Mouse (Mus musculus): ENCODE measurements around the gene H3f3a. TPM values are rescaled to one million over a fixed set of nuclear protein-coding genes. Genes with fewer than 3 reads are reported as not detected.

The H3f3a gene
- total and polyA plus RNA-seq, 2 experiments from 2014 or later, result 2,464 to 3,587 TPM

- Histone ChIP-seq H3K9me3 (ENCODE audit: low read length) (no peaks in the 10 kb centered on the region), H3K4me2 (ENCODE audit: low read depth) (peak overlapping the region; percentile 50), H3K27me3 (ENCODE audit: insufficient read depth, low read length) (no peaks in the 10 kb centered on the region), H3K36me3 (ENCODE audit: insufficient read depth) (peaks cover 30% of the 10 kb centered on the region), H3K27ac (ENCODE audit: low read depth, low read length) (no peak overlapping the region), H3K9ac (0 out of 2 replicates have a peak overlapping the region, but pooled peaks have one; percentile 4), H3K4me3 (ENCODE audit: low read depth, low read length) (peak overlapping the region; percentile 95), H3K4me1 (ENCODE audit: insufficient read depth) (peaks cover 23% of the 10 kb centered on the region)
- TF ChIP-seq CTCF (IDR thresholded peaks at IDR 0.05; ENCODE audit: low read depth), result peak; percentile 37
- peak; percentile 30 for DNase-seq
- whole genome bisulfite sequencing, result 65% methylated on average over 7 of the region's 7 CpGs
- no peak for ATAC-seq
These were observed 2.8 kb downstream of the H3f3a start for GRCm38 (mm10) chr1:180810976-180811375.

GRCm38 (mm10) chr1:180808831-180809230, 4.9 kb downstream of the H3f3a start:
- DNase-seq (no peak), ATAC-seq (no peak)
- peaks cover 51% of the 10 kb centered on the region for H3K36me3 ChIP-seq (ENCODE audit: insufficient read depth)
- H3K4me2 ChIP-seq (ENCODE audit: low read depth), result no peak overlapping the region
- H3K4me3 ChIP-seq (ENCODE audit: low read depth, low read length), result no peak overlapping the region
- H3K9me3 ChIP-seq (ENCODE audit: low read length), result no peaks in the 10 kb centered on the region
- no peak for TF ChIP-seq CTCF (IDR thresholded peaks at IDR 0.05; ENCODE audit: low read depth)
- H3K27ac ChIP-seq (ENCODE audit: low read depth, low read length), result no peak overlapping the region
- WGBS, result 66% methylated on average over 5 of the region's 5 CpGs
- H3K4me1 ChIP-seq (ENCODE audit: insufficient read depth), result peaks cover 9% of the 10 kb centered on the region; the same call in 1 of the 2 replicates
- H3K9ac ChIP-seq, result no peak overlapping the region
- H3K27me3 ChIP-seq (ENCODE audit: insufficient read depth, low read length), result no peaks in the 10 kb centered on the region

GRCm38 (mm10) chr1:180803881-180804280, 9.9 kb downstream of the H3f3a start:
- no peaks in the 10 kb centered on the region for H3K27me3 ChIP-seq (ENCODE audit: insufficient read depth, low read length)
- ATAC-seq, result no peak
- H3K4me3 ChIP-seq (ENCODE audit: low read depth, low read length), result no peak overlapping the region
- no peak overlapping the region for H3K9ac ChIP-seq
- DNase-seq, result no peak
- H3K4me1 ChIP-seq (ENCODE audit: insufficient read depth), result 0 out of 2 replicates have a peak, but pooled peaks cover under 1% of the 10 kb centered on the region
- peaks cover 78% of the 10 kb centered on the region for H3K36me3 ChIP-seq (ENCODE audit: insufficient read depth)
- WGBS, result 90% methylated on average over 6 of the region's 6 CpGs
- no peak overlapping the region for H3K4me2 ChIP-seq (ENCODE audit: low read depth)
- no peak for TF ChIP-seq CTCF (IDR thresholded peaks at IDR 0.05; ENCODE audit: low read depth)
- H3K9me3 ChIP-seq (ENCODE audit: low read length), result no peaks in the 10 kb centered on the region
- H3K27ac ChIP-seq (ENCODE audit: low read depth, low read length), result no peak overlapping the region

- Histone ChIP-seq H3K4me2 (ENCODE audit: low read depth) (no peak overlapping the region), H3K27me3 (ENCODE audit: insufficient read depth, low read length) (no peaks in the 10 kb centered on the region), H3K9ac (no peak overlapping the region), H3K4me3 (ENCODE audit: low read depth, low read length) (no peak overlapping the region), H3K36me3 (ENCODE audit: insufficient read depth) (peaks cover 59% of the 10 kb centered on the region), H3K9me3 (ENCODE audit: low read length) (no peaks in the 10 kb centered on the region), H3K4me1 (ENCODE audit: insufficient read depth) (no peaks in the 10 kb centered on the region), H3K27ac (ENCODE audit: low read depth, low read length) (no peak overlapping the region)
- 79% methylated on average over 3 of the region's 3 CpGs for WGBS
- DNase-seq (peak; percentile 8), ATAC-seq (peak; percentile 20; the same call in 1 of the 2 replicates)
- no peak for TF ChIP-seq CTCF (IDR thresholded peaks at IDR 0.05; ENCODE audit: low read depth)
These were observed 12.2 kb downstream of the H3f3a start for GRCm38 (mm10) chr1:180801466-180801994.

GRCm38 (mm10) chr1:180800814-180801213, 12.9 kb downstream of the H3f3a start:
- H3K4me3 ChIP-seq (ENCODE audit: low read depth, low read length), result no peak overlapping the region
- H3K27ac ChIP-seq (ENCODE audit: low read depth, low read length), result no peak overlapping the region
- no peak for DNase-seq
- no peaks in the 10 kb centered on the region for H3K4me1 ChIP-seq (ENCODE audit: insufficient read depth)
- no peaks in the 10 kb centered on the region for H3K9me3 ChIP-seq (ENCODE audit: low read length)
- ATAC-seq, result no peak
- no peaks in the 10 kb centered on the region for H3K27me3 ChIP-seq (ENCODE audit: insufficient read depth, low read length)
- 63% methylated on average over 2 of the region's 2 CpGs for WGBS
- peaks cover 52% of the 10 kb centered on the region for H3K36me3 ChIP-seq (ENCODE audit: insufficient read depth)
- no peak for TF ChIP-seq CTCF (IDR thresholded peaks at IDR 0.05; ENCODE audit: low read depth)
- no peak overlapping the region for H3K4me2 ChIP-seq (ENCODE audit: low read depth)
- no peak overlapping the region for H3K9ac ChIP-seq

- Histone ChIP-seq H3K4me2 (ENCODE audit: low read depth) (no peak overlapping the region), H3K4me1 (ENCODE audit: insufficient read depth) (no peaks in the 10 kb centered on the region), H3K27me3 (ENCODE audit: insufficient read depth, low read length) (no peaks in the 10 kb centered on the region), H3K9ac (no peak overlapping the region), H3K36me3 (ENCODE audit: insufficient read depth) (peaks cover 44% of the 10 kb centered on the region), H3K4me3 (ENCODE audit: low read depth, low read length) (no peak overlapping the region), H3K9me3 (ENCODE audit: low read length) (no peaks in the 10 kb centered on the region), H3K27ac (ENCODE audit: low read depth, low read length) (no peak overlapping the region)
- TF ChIP-seq CTCF (IDR thresholded peaks at IDR 0.05; ENCODE audit: low read depth), result no peak
- DNase-seq (no peak), ATAC-seq (no peak)
- WGBS, result 97% methylated on average over 5 of the region's 5 CpGs
These were observed 13.7 kb downstream of the H3f3a start for GRCm38 (mm10) chr1:180800022-180800421.

GRCm38 (mm10) chr1:180799253-180799652, 14.5 kb downstream of the H3f3a start:
- Histone ChIP-seq H3K9me3 (ENCODE audit: low read length) (no peaks in the 10 kb centered on the region), H3K36me3 (ENCODE audit: insufficient read depth) (peaks cover 37% of the 10 kb centered on the region), H3K4me2 (ENCODE audit: low read depth) (no peak overlapping the region), H3K27me3 (ENCODE audit: insufficient read depth, low read length) (no peaks in the 10 kb centered on the region), H3K27ac (ENCODE audit: low read depth, low read length) (no peak overlapping the region), H3K4me3 (ENCODE audit: low read depth, low read length) (no peak overlapping the region), H3K9ac (no peak overlapping the region), H3K4me1 (ENCODE audit: insufficient read depth) (no peaks in the 10 kb centered on the region)
- TF ChIP-seq CTCF (IDR thresholded peaks at IDR 0.05; ENCODE audit: low read depth), result no peak
- 91% methylated on average over 5 of the region's 5 CpGs for WGBS
- ATAC-seq, result no peak
- no peak for DNase-seq
